Mouse (Mus musculus): ENCODE measurements around the gene Zfp553.

DNA sequence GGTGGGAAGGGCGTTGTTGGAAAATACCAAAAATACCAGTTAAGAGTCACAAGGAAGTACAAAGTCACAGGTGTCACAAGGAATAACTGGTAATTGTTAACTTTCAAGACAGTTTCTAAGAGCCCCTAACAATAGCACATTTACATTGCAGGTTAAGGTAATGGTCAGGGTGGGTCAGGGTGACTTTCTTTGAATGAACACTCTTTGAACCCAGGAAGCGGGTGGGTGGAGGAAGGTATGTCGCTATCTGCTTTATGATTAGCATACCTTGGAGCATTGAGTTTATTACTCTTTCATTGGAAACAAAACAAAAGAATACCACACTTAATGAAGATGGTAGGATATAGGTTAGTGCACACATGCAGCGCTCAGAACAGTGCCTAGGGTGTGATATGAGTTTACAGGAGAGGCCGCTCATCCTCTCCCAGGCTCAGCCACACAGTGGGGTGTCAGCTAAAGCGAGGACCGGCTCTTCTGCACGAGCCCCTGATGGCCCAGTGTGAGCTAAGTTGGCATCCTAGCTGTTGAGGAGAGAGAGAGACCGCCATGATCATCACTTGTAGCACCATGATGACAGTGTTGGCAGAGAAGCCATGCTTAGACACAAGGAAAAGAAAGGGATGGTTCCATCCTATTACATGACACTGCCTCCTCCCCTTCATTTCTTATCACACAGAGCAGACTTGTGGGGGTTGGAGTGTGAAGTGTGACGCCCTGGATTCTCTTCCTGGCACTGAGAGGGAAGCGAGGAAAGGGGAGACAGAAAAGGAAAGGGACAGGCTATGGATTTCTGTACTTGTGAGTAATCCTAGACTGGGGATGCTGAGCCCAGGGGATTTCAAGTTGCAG lies 7.5 kb upstream of the Zfp553 start:
- TF ChIP-seq CTCF (conservative IDR thresholded peaks at IDR 0.05 in 1 of 2, IDR thresholded peaks at IDR 0.05 in 1 of 2; ENCODE audit: low read depth in 2 of 2, low read length in 2 of 2) (no peak), USF1 (IDR thresholded peaks at IDR 0.05; ENCODE audit: low read depth, low read length) (no peak), NRF1 (IDR thresholded peaks at IDR 0.05; ENCODE audit: low read depth, low read length) (no peak), SMC3 (IDR thresholded peaks at IDR 0.05; ENCODE audit: low read depth, low read length) (no peak), MAZ (IDR thresholded peaks at IDR 0.05; ENCODE audit: low read depth, low read length) (no peak), MAX (IDR thresholded peaks at IDR 0.05; ENCODE audit: low read length) (no peak), KAT2A (IDR thresholded peaks at IDR 0.05; ENCODE audit: insufficient replicate concordance, low read length) (no peak), TBP (conservative IDR thresholded peaks at IDR 0.05; ENCODE audit: low read depth, low read length) (no peak), EP300 (IDR thresholded peaks at IDR 0.05; ENCODE audit: low read length) (no peak), E2F4 (IDR thresholded peaks at IDR 0.05; ENCODE audit: insufficient replicate concordance, low read depth, low read length) (no peak), POLR2A (IDR thresholded peaks at IDR 0.05; ENCODE audit: low read depth, low read length) (no peak), TCF12 (IDR thresholded peaks at IDR 0.05; ENCODE audit: low read depth, low read length) (no peak), ZC3H11A (IDR thresholded peaks at IDR 0.05; ENCODE audit: low read depth, low read length) (no peak)
